Mouse (Mus musculus): ENCODE measurements at regions not wholly inside any gene's neighbourhood (a gene's known extent, or its start where the extent isn't known, plus 50 kb on each side); places are given as distances from the start of the nearest gene placed in this dataset.
A peak's percentile ranks its signal among the peaks of the same experiment; 100 is the strongest.

DNA sequence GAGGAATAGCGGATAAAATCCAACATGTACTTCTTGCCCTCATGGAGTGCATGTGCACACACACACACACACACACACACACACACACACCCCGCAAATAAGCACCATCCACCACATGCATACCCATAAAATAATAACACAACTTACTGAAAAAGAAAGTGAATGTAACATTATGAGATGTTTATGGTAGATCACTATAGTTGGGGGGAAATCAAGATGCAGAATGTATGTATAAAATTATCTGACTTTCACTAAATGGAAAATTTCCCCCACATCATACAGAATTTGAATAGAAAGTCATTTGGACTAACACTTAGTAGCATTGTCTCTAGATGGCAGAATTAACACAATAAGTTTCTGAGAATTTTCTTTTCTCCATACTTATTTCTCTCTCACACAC, 57.2 kb upstream of the Nabp1 start:
- DNase-seq (ENCODE audit: low spot score), result no peak

DNA sequence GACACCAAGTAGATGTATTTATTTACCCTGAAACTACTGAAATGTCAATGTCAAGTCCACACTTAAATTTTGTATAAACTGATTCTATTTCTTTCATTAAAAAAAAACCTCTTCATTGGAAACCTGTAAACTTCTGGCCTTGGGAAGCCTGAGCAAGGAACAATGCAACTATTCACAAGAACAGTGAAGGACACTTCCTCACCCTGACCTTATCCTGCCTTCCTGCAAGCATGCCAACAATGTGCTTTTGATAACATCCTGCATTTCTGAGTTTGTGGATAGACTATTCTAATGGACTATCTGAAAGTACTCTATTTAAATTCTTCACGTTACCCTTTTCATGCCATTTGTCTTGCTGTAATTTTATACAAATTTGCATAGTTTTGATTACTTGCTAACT, 53.1 kb upstream of the Nabp1 start:
- no peak for DNase-seq (ENCODE audit: low spot score)

DNA sequence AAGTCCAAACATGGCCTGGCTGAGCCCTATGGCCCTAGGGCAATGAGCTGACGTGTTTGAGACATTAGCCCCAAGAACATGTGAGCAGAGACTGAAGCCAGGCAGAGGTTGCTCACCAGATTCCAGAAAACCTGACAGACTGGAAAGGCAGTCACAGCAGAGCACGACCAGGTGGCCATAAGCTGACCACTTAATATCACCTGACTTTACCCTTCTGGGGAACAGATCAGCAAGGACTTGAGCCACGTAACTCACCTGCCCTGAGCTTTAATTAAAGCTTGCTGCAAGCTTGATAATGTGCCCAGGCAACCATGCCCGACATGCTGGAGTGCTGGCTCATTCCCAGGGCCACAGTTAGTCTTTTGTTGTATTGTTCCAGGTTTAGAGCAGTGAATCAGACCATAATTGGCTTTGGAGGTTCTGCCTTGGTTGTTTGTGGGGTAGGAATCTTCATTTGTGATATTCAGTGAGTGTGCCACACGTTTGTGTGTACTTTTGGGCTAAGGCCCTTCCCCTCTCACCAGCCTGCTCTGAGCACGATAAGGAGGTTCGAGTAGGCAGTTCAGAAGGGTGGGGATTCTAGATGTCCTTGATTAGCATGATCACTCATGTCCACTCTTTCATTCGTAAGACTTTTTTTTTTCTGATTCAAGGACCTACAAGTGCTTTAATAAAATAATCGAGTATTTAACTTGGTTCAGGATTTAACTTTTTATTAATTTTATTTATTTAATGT, 52.1 kb upstream of the Nabp1 start:
- peak; percentile 40 for DNase-seq (ENCODE audit: low spot score)

DNA sequence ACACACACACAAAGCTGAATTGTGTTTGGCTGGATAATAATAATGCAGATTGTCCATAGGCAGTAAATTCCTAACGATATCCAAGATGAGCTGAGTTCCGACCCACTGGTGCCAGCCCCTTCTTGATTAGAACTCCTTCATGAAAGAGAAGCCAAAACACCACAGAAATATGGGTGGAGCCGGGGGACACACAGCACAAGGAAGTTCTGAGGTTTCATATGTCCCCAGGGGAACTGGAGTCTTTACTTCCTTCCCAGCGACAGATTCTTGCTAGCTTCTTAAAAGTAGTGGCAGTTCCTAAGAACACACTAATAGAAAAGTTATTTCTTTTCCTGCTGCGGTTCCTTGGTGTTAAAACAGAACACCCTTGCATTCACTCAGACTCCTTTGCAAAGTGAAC, 51.4 kb upstream of the Nabp1 start:
- no peak for DNase-seq (ENCODE audit: low spot score)

DNA sequence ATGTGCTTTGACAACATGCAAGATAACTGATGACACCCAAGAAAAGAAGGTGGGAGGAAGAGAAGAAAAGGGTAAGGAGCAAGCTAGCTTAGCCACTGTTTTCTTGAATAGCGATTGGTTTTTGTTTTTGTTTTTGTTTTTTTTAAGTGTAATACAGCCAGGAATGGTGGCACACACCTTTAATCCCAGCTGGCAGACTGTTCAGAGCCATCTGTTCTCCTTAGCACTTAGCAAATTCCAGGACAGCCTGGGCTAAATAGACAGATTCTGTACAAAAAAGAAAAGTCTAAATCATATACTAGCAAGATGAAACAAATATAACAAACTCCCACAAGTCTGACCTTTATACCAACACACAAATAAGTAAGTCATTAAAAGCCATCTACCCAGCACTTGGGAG, 50.4 kb upstream of the Nabp1 start:
- no peak for DNase-seq (ENCODE audit: low spot score)
